Mouse (Mus musculus): ENCODE measurements around the gene Ddx4. TPM values are rescaled to one million over a fixed set of nuclear protein-coding genes. Genes with fewer than 3 reads are reported as not detected.

The Ddx4 gene
- total RNA-seq, 2 experiments from 2014 or later, result not detected

GRCm38 (mm10) chr13:112570768-112571167 lies 81.5 kb downstream of the Ddx4 start:
- DNase-seq (ENCODE audit: low spot score), result no peak
- intact Hi-C loops (cut with DNase I), result no loop called here

DNA sequence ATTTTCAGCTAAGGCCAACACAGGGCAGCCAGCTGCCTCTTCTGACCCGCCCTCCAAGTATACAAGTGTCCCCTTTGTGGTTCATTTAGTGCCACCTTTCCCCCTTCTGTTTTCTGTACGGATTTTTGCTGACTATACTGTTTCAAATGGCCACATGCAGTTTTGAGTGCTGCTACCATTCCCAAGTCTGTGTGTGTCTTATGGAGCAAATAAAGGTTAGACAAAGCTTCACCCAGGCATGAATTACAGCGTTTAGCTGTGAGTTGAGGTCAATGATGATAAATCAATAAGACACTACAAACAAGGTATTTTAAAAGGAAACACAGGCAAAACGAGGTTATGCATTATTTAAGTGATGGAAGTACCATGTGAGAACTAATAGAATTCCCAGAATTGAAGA lies 82.7 kb downstream of the Ddx4 start:
- intact Hi-C loops (cut with DNase I), result no loop called here

DNA sequence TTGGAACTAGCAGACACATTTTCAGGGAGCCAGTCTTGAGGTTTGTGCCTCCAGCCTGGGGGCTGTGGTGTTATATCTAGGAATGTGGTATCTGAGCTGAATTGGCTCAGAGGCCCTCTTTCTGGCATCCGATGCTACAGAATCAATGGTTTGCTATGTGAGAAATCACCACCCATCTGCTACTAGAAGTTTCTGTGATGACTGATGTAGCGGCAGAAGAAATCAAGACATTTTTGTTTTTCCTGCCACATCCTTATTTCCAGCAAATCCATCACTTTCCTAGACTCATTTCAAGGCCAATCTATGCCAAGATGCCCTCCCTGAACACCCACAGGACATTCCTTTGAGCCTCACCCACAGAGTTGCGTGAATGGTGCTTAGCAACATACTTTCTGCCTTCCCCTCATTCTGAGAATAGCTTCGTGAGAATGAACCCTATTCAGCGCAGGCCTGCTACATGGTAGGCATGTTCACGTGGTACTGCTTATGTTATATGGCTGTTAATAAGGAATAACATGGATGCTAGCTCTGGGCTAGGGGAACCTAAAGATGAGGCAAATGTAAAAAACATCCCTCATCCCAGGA lies 91.6 kb downstream of the Ddx4 start:
- DNase-seq (ENCODE audit: low spot score), result no peak
- intact Hi-C loops (cut with DNase I), result no loop called here

More for the DNA sequence above, 82.7 kb downstream of the Ddx4 start:
- DNase-seq (ENCODE audit: low spot score), result no peak

DNA sequence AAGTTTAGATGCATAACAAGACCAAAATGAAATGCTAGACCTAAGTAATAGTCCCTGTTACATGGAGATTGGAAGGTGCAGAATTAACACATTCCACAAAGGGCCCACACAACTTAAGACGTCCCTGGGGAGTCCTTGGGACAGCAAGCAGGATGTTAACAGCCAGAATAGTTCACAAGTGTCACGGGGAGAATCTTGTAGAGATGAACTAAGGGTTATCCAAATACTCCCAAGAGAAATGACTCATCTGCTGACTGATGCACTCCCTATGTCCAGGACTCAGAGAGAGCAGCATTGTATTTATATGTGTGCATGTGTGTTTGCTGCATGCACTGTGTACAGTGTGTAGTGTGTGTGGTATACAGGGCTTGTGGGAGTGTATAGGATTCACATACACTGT lies 95.8 kb downstream of the Ddx4 start:
- DNase-seq (ENCODE audit: low spot score), result no peak
- intact Hi-C loops (cut with DNase I), result no loop called here

DNA sequence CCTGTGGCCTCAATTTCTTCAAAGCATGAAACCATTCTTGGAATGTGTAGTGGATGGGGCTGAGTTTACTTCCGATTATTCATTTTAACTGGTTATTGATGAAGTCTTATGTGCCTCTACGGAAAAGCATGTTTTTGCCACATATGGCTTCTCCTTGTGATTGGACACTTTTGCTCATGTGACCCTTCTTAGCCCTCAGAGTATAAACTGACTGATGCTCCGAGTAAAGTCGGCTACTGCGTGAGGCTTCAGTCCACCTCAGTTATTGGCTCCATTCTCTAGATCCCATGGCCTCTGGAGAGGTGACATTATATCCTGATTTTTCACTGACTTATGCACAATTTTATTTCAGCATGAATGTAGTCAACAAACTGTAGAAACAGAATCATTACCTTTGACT lies 99.0 kb downstream of the Ddx4 start:
- no peak for DNase-seq (ENCODE audit: low spot score)
- intact Hi-C loops (cut with DNase I), result no loop called here

- intact Hi-C loops (cut with DNase I), result no loop called here
- no peak for DNase-seq (ENCODE audit: low spot score)
Measured at GRCm38 (mm10) chr13:112551641-112552548, 100.4 kb downstream of the Ddx4 start.

Other genes starting within 250 kb of the Ddx4 start
- gene Il6st, start 188.4 kb downstream of the Ddx4 start, total RNA-seq (2021), result 100 to 1,000 TPM; 181 to 216 TPM
- gene Il31ra, start 58.1 kb downstream of the Ddx4 start, total RNA-seq (2021), result not detected
- 10 to 100 TPM in 1 of 2 experiments, 1 to 10 TPM in 1; 8.6 to 10.6 TPM for gene Slc38a9, start 8.3 kb upstream of the Ddx4 start, total RNA-seq (2021)
- gene Plpp1, start 148.3 kb upstream of the Ddx4 start, total RNA-seq (2021), result 10 to 100 TPM; 59.4 to 63.6 TPM

Measured in heart, postnatal 25 days (tissue).